ENCODE assay signal across 16 mouse cellular contexts in the genomic region with DNA sequence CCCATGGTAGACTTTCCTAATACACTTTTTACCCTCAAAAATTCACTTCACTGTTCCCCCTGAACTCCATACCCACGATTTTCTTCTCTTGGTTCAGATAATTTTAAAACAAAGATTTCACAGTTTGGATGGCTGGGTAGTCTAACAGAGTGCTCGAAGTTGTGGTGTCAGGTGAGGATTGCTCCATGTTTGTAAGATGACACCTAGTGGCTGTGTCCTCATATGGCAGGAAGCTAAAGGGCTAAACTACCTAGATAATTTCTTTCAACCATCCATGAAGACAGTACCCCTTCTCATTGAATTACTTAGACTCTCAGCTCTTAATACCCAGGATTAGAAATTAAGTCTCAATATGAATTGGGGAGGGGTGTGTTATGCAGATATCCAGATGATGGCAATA.
DNase-seq lines count a peak whose midpoint lies in the region; ATAC-seq and TF ChIP-seq lines count a peak whose summit lies in the region.
"Had no signal": no experiment of that assay in that cellular context is flagged by ENCODE, and none has a peak within 500 bp of the region (broad histone marks: within the 10 kb centered on the region; RNA-seq: fewer than 3 reads in every experiment).

No protein-coding gene starts in this region.

- TF ChIP-seq CTCF in left cerebral cortex, adult 2 months (IDR thresholded peaks at IDR 0.05) = peak; percentile 49

- ATAC-seq in heart, embryonic 11.5 days (replicated peaks; ENCODE audit: insufficient number of reproducible peaks, low FRiP score, low TSS enrichment) = no peak
- no peak for ATAC-seq in neural tube, embryonic 15.5 days (ENCODE audit: low FRiP score)
- ATAC-seq: forebrain, embryonic 14.5 days; intestine, embryonic 15.5 days; liver, postnatal 0 days had no signal

- H3K4me1 ChIP-seq in heart, embryonic 11.5 days (ENCODE audit: control insufficient read depth, insufficient read depth, low read length) = no peaks in the 10 kb centered on the region
- H3K4me1 ChIP-seq in neural tube, embryonic 15.5 days = no peaks in the 10 kb centered on the region
- H3K4me1 ChIP-seq: intestine, embryonic 15.5 days; limb, embryonic 13.5 days had no signal

- H3K27me3 ChIP-seq in heart, embryonic 11.5 days (ENCODE audit: control insufficient read depth, insufficient read depth, low read length) = no peaks in the 10 kb centered on the region
- H3K27me3 ChIP-seq in neural tube, embryonic 15.5 days (replicated peaks) = no peaks in the 10 kb centered on the region
- H3K27me3 ChIP-seq: intestine, embryonic 15.5 days; limb, embryonic 13.5 days had no signal

- 38% methylated on average over 2 of the region's 2 CpGs for WGBS in heart, embryonic 11.5 days (ENCODE audit: insufficient replicate concordance)
- 51% methylated on average over 2 of the region's 2 CpGs for WGBS in neural tube, embryonic 15.5 days

- no peak overlapping the region for H3K4me3 ChIP-seq in heart, embryonic 11.5 days (ENCODE audit: low read depth, low read length)
- H3K4me3 ChIP-seq in left cerebral cortex, adult 2 months = no peak overlapping the region
- H3K4me3 ChIP-seq in neural tube, embryonic 15.5 days (replicated peaks) = no peak overlapping the region
- H3K4me3 ChIP-seq: intestine, embryonic 15.5 days; limb, embryonic 13.5 days; myocyte had no signal

- H3K9me3 ChIP-seq in heart, embryonic 11.5 days (replicated peaks; ENCODE audit: control insufficient read depth, low read length) = no peaks in the 10 kb centered on the region
- no peaks in the 10 kb centered on the region for H3K9me3 ChIP-seq in neural tube, embryonic 15.5 days (replicated peaks)
- H3K9me3 ChIP-seq: intestine, embryonic 15.5 days; limb, embryonic 13.5 days had no signal

- H3K9ac ChIP-seq in heart, embryonic 11.5 days (ENCODE audit: low read depth, low read length) = no peak overlapping the region
- no peak overlapping the region for H3K9ac ChIP-seq in neural tube, embryonic 15.5 days (replicated peaks)
- H3K9ac ChIP-seq: intestine, embryonic 15.5 days; limb, embryonic 13.5 days; liver, postnatal 0 days had no signal

- H3K27ac ChIP-seq in heart, embryonic 11.5 days (ENCODE audit: low read depth, low read length) = no peak overlapping the region
- H3K27ac ChIP-seq in left cerebral cortex, adult 2 months = no peak overlapping the region
- no peak overlapping the region for H3K27ac ChIP-seq in neural tube, embryonic 15.5 days (replicated peaks)
- H3K27ac ChIP-seq: intestine, embryonic 15.5 days; limb, embryonic 13.5 days had no signal

- no peaks in the 10 kb centered on the region for H3K36me3 ChIP-seq in heart, embryonic 11.5 days (ENCODE audit: control insufficient read depth, insufficient read depth, low read length)
- no peaks in the 10 kb centered on the region for H3K36me3 ChIP-seq in neural tube, embryonic 15.5 days
- H3K36me3 ChIP-seq: intestine, embryonic 15.5 days; limb, embryonic 13.5 days had no signal

- intact Hi-C loops in heart, postnatal 10 days (cut with DNase I) = no loop called here
- intact Hi-C loops in left cerebral cortex, adult 2 months (cut with DNase I) = no loop called here
- intact Hi-C loops in left cerebral cortex, postnatal 36 days (cut with DNase I) = no loop called here

- no peak overlapping the region for H3K4me2 ChIP-seq in heart, embryonic 11.5 days
- H3K4me2 ChIP-seq in neural tube, embryonic 15.5 days = no peak overlapping the region
- H3K4me2 ChIP-seq: intestine, embryonic 15.5 days; limb, embryonic 13.5 days had no signal

- DNase-seq in cerebellum, postnatal 10 days = peak; percentile 4 to 16
- DNase-seq in cerebellum, adult 9-10 months = no peak
- DNase-seq in heart, postnatal 10 days = peak; percentile 0
- no peak for DNase-seq in left cerebral cortex, adult 2 months (ENCODE audit: extremely low spot score in 1 of 2, low spot score in 2 of 2)
- no peak for DNase-seq in left cerebral cortex, postnatal 36 days (ENCODE audit: low spot score in 2 of 2)
- DNase-seq in brain, adult 2 months (ENCODE audit: low read depth, low spot score) = peak; percentile 17
- DNase-seq: adrenal gland, adult 8-10 months; gastrocnemius, postnatal 14 days; liver, postnatal 0 days; right cerebral cortex, postnatal 14 days had no signal

Comparison
In these comparisons a context has a peak if more than half of its experiments do, and no peak if none do; other contexts are left out.
1. DNase-seq: peak in cerebellum, postnatal 10 days (2 of 2), heart, postnatal 10 days (2 of 2) and brain, adult 2 months (single experiment); none in cerebellum, adult 9-10 months (single experiment), left cerebral cortex, adult 2 months (0 of 2) and left cerebral cortex, postnatal 36 days (0 of 2).